Mouse (Mus musculus) yolk sac, embryonic 10.5 days (tissue): ENCODE results near the gene Nfe2l1.
"Not testable (repeated sequence)": the region's sequence is repeated elsewhere in the genome, so short reads cannot be mapped to it uniquely, and the experiment has no call there.

ENCODE experiments used
- DNase-seq: peaks from one replicate; pipeline ENCODE4 v3.0.0-alpha.2; 2017; ENCODE audit warnings: low spot score

Nfe2l1 gene

DNA sequence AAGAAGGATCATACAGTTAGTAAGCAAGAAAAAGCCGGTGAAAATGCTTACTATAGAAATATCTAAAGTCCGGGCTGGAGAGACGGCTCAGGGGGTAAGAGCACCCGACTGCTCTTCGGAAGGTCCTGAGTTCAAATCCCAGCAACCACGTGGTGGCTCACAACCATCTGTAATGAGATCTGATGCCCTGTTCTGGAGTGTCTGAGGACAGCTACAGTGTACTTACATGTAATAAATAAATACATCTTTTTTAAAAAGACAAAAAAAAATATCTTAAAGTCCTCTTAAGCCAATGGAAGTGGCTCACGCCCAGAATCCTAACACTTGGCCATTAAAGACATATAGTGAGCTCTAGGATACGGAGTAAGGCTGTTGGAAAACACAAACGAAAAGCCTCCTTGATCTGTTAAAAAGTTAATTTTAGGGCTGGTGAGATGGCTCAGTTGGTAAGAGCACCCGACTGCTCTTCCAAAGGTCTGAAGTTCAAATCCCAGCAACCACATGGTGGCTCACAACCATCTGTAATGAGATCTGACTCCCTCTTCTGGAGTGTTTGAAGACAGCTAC lies 51.6 kb downstream of the Nfe2l1 start:
- DNase-seq, result not testable (repeated sequence)

DNA sequence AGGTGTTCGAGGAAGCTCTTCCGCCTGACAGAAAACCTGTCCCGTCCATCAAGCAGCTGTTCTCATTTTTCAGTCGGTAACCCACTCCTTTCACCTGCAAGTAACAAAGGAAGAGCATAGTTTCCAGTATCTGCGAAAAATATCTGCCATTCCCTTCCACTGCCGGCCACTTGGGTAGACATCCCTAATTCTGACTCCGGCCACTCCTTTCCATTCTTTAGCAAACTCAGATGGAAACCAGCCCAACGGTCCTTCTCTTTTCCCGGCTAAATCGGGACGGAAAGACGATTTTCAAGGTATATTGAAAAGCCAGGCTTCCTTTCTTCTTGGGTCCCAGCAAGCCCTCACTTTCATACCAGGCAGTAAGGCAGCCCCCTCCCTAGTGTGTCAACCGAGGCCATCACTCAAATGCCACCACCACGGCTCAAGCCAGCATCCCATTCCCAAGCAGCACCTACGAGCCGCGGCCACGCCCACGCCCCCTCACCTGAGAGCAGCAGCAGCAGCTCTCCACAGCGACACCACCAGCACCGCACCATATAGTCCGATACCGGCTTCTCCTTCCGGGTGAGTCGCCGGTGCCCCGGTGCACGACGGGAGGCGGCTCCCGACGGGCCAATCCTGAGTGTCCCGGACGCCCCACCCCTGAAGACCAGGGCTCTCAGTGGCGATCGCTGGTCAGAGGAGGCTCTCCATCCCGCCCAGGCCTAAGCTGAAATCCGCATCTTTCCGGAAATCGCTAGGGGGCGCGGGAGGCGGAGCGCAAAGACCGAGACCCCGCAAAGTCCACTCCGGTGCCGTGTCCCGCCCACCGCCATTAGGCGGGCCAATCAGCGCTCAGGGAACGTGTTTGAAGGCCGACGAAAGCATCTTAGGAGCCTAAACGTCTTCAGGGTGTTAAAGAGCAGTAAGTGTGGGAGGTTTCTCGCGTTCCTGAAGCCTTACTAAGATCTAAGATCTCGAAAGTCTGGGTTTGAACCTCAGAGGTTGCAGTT lies 52.5 kb downstream of the Nfe2l1 start, which contains the start of gene Snx11:
TSS of gene Snx11 (minus strand) at position 592 of the 995 bp plus-strand sequence.
- DNase-seq, result peak; percentile 99

DNA sequence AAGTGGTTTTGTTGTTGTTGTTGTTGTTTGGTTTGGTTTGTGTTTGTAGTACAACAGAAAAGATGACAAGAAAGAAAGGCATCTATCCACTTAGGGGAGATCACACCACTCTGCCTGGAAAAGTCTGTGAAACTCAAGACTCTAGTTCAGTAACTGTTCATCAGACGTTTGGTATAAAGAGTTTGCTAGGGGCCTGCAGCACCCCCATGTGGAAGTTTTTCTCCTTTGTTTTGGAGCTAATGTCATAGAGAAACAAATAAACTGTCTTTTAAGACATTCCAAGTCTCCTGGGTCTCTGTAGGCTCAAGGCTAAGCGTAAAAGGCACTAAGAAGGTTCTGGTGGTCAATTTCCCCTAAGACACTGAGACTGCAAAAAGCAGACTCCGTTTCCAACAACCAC lies 53.7 kb downstream of the Nfe2l1 start:
- DNase-seq, result no peak

DNA sequence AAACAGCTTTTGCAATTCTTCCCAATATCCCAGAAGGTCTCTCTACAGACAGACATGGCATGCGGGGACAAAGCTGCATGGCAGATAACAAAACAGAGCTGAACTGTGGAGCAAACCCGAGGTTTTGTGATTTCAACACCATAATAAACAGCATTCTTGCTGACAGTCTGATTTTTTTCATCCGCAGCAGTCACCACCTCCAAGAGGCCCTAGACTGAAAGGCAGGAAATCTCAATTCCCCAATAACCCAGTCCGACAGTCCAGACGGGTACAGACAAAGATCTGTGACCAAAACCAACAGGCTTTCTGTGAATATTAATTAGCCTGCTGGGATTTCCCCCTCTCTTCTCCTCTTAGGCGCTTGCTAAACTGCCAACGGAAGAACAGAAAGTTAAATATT lies 54.1 kb downstream of the Nfe2l1 start:
- DNase-seq, result no peak

DNA sequence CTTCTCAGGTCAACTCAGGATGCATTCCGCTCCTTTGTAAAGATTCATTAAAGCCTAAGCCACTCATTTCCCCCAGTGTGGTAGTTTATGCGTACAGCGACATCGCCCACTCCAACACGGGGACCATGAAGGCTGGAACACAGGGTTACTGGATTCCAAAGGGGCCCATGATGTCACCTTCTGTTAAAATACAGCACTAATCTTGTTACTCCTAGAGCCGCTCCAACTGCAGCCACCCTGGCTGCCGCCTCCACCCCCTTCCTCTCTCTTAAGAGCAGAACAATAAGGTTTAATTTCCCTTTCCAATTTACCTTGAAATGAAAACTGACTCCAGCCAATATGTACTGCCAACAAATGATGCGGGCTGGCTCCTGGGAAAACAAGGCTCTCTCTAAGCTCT lies 54.7 kb downstream of the Nfe2l1 start:
- no peak for DNase-seq

DNA sequence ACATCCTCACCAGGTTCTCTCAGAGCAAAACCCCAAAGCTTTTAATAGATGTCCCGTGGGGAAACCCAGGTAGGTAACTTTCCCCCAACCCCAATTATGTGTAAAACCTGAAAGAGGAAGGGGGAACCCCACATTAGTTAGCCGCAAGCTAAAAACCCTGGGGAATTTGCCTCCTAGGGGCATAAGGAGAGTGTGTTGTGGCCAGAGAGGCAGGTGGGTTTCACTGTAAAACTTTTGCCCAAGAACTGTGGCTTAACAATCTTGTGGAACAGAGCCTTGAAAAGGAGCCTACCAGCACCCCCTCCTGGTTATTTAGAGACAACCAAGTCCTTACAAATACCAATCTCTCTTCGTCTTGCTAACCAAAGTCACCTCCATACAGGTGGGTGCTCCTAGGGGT lies 55.2 kb downstream of the Nfe2l1 start:
- no peak for DNase-seq

DNA sequence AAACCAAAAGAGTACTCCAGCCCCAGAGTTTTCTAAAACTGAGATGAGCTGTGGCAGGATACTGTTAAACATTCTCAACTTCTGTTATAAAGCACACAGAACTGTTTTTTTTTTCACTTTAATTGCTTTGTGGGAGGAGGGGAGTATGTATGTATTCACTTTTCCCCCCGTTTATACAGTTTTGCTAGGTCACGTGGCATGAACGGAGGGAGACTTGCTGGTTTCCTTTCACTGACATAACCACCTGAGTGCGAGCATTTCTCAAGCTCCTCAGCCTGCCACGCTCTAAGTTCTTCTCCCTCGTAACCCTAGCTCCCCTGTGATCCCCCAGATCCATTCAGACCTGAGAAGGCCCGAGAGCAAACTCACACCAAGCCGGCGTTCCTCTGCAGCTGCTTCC lies 57.4 kb downstream of the Nfe2l1 start:
- DNase-seq, result no peak

DNA sequence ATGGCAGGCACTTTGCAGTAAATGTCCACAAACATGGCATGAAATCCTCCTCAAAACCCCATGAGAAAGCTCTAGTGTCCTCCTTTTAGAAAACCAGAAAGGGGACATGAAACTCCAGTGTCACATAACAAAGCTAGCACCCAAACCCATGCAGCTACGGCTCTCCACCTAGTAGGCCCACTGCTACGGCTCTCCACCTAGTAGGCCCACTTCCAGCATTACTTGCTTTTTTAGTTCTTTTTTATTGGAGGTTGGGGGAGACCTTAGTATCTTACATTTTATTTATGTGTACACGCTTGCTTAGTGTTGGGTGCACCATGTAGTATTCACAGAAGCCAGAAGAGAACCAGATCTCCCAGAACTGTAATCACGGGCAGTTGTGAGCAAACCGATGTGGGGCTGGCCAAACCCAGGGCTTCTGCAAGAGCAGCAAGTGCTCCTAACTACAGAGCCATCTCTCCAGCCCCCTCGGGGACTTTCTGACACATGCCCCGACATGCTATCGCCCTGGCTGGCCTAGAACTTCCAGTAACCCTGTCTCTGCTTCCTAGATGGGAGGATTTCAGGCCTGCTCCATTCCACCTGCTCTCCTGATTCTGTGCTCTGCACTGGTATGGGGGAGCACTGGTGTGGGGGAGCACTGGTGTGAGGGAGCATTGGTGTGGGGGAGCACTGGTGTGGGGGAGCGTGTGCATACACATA lies 58.3 kb downstream of the Nfe2l1 start:
- no peak for DNase-seq

DNA sequence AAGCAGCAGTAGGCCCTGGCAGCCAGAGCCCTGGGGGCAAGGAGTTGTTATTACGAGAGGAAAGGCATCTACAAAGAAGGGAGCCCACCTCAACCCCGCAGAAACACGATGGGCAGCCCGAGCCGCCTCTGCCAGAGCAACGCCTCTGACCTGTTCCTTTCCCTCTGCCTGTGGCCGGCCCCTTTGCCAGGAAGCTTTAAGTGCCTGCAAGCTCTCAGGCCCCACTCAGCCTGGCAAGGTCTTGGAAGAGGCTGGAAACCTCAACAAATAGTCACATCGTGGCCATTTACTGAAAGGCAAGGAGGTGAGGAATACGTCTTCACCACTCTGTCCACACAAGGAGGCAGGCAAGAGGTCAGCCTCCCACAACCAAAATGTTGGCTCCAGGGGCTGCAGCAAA lies 61.5 kb downstream of the Nfe2l1 start:
- DNase-seq, result no peak
